Mouse (Mus musculus): ENCODE results near the gene Cd3eap.

The Cd3eap gene

DNA sequence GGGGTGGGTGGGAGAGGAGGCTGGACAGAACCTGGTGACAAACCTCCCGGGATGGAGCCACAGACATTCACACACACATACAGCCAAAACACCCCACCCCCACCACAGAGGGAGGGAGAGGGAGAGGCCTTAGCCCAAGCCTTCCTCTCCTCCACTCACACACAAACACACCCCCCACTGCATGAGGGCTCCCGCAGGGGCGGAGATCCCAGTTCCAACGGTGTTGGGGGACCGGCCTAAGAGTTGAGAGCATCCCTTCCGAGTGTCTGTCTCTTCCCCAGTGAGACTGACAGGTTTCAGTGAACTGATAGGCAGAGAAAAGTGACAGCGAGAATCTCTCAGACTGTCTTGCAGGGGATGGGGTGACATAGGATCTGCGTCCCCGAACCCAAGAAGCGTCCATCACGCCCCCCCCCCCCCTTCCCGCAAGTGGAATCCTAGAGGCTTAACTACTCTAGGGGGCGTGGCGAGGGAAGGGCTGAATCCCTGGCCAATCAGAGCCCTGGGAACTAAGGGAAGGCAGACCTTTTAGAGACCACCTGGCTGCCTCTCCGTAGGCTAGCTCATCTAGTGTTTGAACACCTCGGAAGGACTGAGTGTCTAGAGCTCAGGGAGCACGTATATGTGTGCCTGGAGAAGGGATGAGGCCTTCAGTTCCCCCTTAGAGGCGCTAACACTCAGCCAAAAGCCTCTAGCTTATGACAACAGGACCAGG, 51.4 kb downstream of the Cd3eap start:
- no peak for DNase-seq (ENCODE audit: low read depth)

DNA sequence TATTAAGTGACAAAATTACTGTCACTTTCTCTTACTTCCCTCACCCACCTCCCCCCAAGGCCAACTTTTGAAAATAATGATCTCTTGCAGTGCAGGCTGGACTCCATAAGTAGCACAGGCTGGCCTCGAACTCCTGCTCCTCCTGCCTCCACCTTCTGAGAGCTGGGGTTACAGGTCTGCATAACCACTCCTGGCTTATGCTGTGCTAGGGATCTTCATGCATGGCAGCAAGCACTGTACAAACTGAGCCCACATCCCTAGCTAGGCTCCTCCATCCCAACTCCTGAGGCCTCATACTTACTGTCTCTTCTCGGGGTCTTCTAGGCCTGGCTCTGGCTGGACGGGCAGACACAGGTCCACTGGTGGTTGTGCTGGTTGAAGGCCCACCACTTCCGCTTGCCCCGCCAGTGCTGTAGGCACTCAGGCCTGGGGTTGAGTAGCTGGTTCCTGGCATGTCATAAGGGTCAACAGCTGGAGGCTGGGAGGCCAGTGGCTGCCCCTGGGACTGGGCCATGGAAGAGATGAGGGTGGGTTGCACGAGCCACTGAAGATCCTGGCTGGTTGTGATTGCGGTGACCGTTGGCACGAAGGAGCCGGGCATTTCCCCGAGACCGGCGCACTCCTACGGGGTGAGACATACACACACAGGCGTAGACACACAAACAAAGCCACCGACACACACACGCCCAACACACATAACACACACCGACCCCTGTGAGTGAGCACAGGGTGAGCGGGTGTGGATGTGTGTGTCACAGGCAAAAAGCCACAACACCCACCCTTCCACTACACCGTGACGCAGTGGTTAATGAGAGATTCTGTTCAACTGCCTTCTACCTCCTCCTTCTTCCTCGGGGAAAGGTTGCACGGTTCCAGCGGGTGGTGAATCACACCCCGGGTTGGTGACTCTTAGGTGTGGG, 52.2 kb downstream of the Cd3eap start:
- peak; percentile 63 for DNase-seq (ENCODE audit: low read depth)

All from induced T-regulatory cell, adult 2 months (primary cell).